17 mouse cellular contexts compared by ENCODE assay signal in genomic region chr1:189142551-189142950, GRCm38 (mm10).
DNase-seq lines count a peak whose midpoint lies in the region; ATAC-seq lines count a peak whose summit lies in the region.
"Had no signal": no experiment of that assay in that cellular context is flagged by ENCODE, and none has a peak within 500 bp of the region (broad histone marks: within the 10 kb centered on the region; RNA-seq: fewer than 3 reads in every experiment).

No protein-coding gene starts in this region.

- no peak overlapping the region for H3K27ac ChIP-seq in kidney, embryonic 16.5 days (ENCODE audit: low read length)
- no peak overlapping the region for H3K27ac ChIP-seq in hindbrain, embryonic 13.5 days
- H3K27ac ChIP-seq in neural tube, embryonic 12.5 days = no peak overlapping the region

- no peaks in the 10 kb centered on the region for H3K36me3 ChIP-seq in kidney, embryonic 16.5 days (ENCODE audit: insufficient read depth, low read length)
- no peaks in the 10 kb centered on the region for H3K36me3 ChIP-seq in hindbrain, embryonic 13.5 days
- H3K36me3 ChIP-seq in neural tube, embryonic 12.5 days = no peaks in the 10 kb centered on the region

- 0 out of 2 replicates have a peak, but pooled peaks cover 10% of the 10 kb centered on the region for H3K4me1 ChIP-seq in kidney, embryonic 16.5 days (ENCODE audit: insufficient read depth, low read length)
- H3K4me1 ChIP-seq in hindbrain, embryonic 13.5 days (replicated peaks) = peaks cover 8% of the 10 kb centered on the region; the same call in 1 of the 2 replicates
- H3K4me1 ChIP-seq in neural tube, embryonic 12.5 days = peaks cover 11% of the 10 kb centered on the region

- no peak overlapping the region for H3K9ac ChIP-seq in kidney, embryonic 16.5 days (replicated peaks; ENCODE audit: low read length)
- no peak overlapping the region for H3K9ac ChIP-seq in hindbrain, embryonic 13.5 days
- H3K9ac ChIP-seq in neural tube, embryonic 12.5 days = no peak overlapping the region
- H3K9ac ChIP-seq: liver, postnatal 0 days had no signal

- 52% methylated on average over 7 of the region's 7 CpGs for WGBS in kidney, embryonic 16.5 days
- WGBS in hindbrain, embryonic 13.5 days = 42% methylated on average over 7 of the region's 7 CpGs
- 25% methylated on average over 7 of the region's 7 CpGs for WGBS in neural tube, embryonic 12.5 days

- 0 out of 2 replicates have a peak, but pooled peaks have one; percentile 4 for ATAC-seq in kidney, embryonic 16.5 days (ENCODE audit: low FRiP score, low TSS enrichment)
- no peak for ATAC-seq in hindbrain, embryonic 13.5 days (ENCODE audit: low FRiP score)
- ATAC-seq in neural tube, embryonic 12.5 days (ENCODE audit: low FRiP score, low read depth) = peak; percentile 2; the same call in 1 of the 2 replicates
- ATAC-seq: CD4-positive, CD25-positive, alpha-beta regulatory T cell, adult 4 months; liver, postnatal 0 days had no signal

- H3K27me3 ChIP-seq in kidney, embryonic 16.5 days (ENCODE audit: insufficient read depth, low read length) = no peaks in the 10 kb centered on the region
- H3K27me3 ChIP-seq in hindbrain, embryonic 13.5 days = peaks cover 21% of the 10 kb centered on the region
- H3K27me3 ChIP-seq in neural tube, embryonic 12.5 days (replicated peaks) = no peaks in the 10 kb centered on the region

- no peak overlapping the region for H3K4me2 ChIP-seq in kidney, embryonic 16.5 days (replicated peaks; ENCODE audit: low read depth, low read length)
- H3K4me2 ChIP-seq in hindbrain, embryonic 13.5 days = 0 out of 2 replicates have a peak overlapping the region, but pooled peaks have one; percentile 17
- H3K4me2 ChIP-seq in neural tube, embryonic 12.5 days (replicated peaks) = peak overlapping the region; percentile 31
- H3K4me2 ChIP-seq: heart, embryonic 11.5 days had no signal

- DNase-seq in kidney, postnatal 36 days = no peak
- DNase-seq in R1 (ENCODE audit: low read depth, low spot score) (peak; percentile 84), liver (no peak)
- no peak for DNase-seq in left cerebral cortex, adult 11 months (ENCODE audit: low spot score)
- DNase-seq in adrenal gland, adult 8-10 months = no peak
- DNase-seq: cerebellum, adult 11 months; gastrocnemius, postnatal 36 days; kidney, adult 2 months; liver, postnatal 0 days; right cerebral cortex, postnatal 25 days; thymus, postnatal 25 days had no signal

- no peak overlapping the region for H3K4me3 ChIP-seq in kidney, embryonic 16.5 days (ENCODE audit: low read length)
- H3K4me3 ChIP-seq in hindbrain, embryonic 13.5 days = no peak overlapping the region
- no peak overlapping the region for H3K4me3 ChIP-seq in neural tube, embryonic 12.5 days
- H3K4me3 ChIP-seq: erythroblast, embryonic 14.5 days had no signal

- no peaks in the 10 kb centered on the region for H3K9me3 ChIP-seq in kidney, embryonic 16.5 days (ENCODE audit: low read length)
- no peaks in the 10 kb centered on the region for H3K9me3 ChIP-seq in hindbrain, embryonic 13.5 days
- no peaks in the 10 kb centered on the region for H3K9me3 ChIP-seq in neural tube, embryonic 12.5 days
